Mouse (Mus musculus): ENCODE measurements around the gene Wtap.
A peak's percentile ranks its signal among the peaks of the same experiment; 100 is the strongest.
"Not testable (repeated sequence)": the region's sequence is repeated elsewhere in the genome, so short reads cannot be mapped to it uniquely, and the experiment has no call there.

The Wtap gene

DNA sequence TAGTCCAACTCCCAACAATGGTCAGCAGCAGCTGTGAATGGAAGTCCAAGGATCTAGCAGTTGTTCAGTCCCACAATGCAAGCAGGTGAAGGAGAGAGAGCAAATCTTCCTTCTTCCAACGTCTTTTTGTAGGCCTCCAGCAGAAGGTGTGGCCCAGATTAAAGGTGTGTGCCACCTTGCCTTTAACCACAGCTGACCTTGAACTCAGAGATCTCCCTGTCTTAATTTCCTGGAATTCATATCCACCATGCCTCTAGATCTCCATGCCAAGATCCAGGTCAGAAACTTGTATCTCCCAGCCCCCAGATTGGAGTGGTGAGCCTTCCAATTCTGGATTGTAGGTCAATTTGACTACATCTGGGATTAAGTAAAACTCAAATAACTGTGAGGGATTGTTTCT, at the start of gene Wtap:
Gene Wtap (minus strand): TSS at position 101 of the 400 bp plus-strand sequence.
- no peak for DNase-seq (ENCODE audit: low read depth, low spot score)

DNA sequence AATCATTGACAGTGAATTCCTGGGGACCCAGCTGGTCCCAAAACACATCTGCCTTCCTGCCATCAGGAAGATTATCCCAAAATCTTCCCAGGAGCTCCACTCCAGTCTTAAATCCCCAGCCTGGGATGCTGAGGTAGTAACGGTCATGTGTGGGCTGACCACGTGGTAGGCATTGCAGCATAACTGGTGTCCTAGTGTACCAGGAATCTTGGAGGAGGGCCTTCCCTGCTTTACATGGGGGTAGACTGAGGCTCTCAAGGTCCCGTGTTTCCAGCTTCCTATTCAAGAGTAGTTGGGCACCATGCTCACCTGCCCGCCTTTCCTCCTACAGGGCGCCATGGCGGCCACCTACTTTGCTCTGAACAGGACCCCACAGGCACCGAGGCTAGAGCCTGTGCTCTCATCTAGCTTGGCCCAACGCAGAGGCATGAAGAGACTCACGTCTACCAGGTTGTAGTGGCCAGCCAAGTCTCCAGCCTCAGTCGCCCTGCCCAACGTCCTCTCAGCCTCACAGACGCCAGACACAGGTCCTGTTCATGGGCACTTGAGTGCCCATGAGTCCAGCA, 42.7 kb upstream of the Wtap start:
- DNase-seq (ENCODE audit: low read depth, low spot score) = not testable (repeated sequence)

DNA sequence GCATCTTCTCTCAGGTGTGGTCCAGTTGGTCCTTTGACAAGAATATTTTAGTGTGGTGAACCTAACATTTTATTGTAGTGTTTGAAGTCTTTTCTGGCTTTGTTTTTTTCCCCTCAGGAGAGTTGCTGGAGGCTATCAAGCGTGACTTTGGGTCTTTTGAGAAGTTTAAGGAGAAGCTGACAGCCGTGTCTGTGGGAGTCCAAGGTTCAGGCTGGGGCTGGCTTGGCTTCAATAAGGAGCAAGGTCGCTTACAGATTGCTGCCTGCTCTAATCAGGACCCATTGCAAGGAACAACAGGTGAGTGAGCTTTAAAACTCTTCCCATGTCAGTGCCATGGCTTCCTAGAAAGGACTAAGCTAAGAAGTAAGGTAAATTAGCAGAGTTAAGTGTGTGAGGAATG, 19.3 kb upstream of the Wtap start:
- no peak for DNase-seq (ENCODE audit: low read depth, low spot score)

DNA sequence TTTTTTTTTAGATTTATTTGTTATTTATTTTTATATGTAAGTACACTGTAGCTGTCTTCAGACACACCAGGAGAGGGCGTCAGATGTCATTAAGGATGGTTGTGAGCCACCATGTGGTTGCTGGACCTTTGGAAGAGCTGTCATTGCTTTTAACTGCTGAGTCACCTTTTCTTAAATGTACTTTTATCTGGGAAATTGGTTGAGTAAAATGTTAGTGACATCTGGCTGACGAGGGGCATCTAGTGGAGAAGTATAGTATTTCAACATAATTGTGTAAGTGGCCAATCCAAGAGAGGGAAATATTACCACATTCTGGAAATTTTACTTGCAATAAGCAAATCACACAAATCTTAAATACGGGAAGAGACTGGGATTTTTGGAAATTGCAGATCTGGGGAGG, 15.9 kb upstream of the Wtap start:
- no peak for DNase-seq (ENCODE audit: low read depth, low spot score)

DNA sequence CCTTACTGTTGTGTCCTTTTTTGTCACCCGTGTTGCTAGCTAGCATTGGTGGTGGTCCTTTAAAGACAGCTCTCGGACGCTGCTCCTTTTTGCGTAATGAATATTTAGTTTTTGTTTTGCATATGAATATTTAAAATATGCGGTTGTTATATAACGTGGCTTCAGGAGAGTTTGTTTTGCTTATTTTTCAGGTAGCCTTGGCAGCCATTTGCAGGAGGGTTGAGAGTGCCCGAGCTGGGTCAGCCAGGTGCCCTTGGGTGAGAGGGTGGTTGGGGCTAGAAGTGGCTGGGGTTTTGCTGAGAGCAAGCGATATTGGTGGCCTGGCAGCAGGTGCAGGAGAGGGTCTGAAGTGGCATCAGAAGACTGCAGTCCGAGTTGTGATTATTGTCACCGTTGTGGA, 14.6 kb upstream of the Wtap start:
- no peak for DNase-seq (ENCODE audit: low read depth, low spot score)

DNA sequence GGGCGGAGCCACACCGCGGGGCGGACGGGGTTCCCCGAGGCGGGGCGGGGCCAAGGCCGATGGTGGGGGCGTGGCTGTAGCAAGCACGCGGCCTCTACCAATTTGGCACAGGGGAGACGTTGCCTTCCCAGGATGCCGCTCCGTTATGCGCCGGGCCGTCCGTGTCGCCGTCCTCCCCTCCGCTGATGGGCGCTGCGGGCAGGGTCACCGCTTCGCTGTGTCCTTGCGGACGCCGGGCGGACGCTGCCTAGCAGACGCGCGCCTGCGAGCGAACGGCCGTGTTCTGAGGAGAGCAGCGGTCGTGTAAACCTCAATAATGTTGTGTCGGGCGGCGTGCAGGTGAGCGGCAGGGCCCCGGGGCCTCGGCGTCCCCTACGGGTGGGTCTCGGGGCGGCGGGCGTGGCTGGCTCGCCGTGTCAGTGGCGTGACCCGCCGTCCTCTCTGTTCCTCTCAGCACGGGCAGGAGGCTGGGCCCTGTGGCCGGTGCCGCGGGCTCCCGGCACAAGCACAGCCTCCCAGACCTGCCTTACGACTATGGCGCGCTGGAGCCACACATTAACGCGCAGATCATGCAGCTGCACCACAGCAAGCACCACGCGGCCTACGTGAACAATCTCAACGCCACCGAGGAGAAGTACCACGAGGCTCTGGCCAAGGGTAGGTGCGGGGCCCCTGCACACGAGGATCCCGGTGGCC, 13.9 kb upstream of the Wtap start:
- DNase-seq (ENCODE audit: low read depth, low spot score) = peak; percentile 88

DNA sequence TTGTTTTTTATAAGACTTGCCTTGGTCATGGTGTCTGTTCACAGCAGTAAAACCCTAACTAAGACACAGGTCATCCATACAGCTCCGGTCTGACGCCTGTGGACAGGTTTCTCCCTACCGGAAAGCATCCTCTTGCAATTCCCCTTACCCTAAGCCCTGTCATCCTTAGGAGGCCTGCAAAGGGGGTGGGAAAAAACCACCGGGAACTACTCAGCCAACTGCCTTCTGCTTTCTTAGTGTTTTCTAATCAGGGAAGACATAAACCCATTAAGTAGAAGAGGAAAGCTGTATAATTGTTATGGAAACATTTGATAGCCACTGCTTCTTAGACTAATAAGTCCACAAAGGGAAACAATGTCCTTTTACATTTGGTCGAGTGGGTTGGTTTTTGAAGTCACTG, 13.0 kb upstream of the Wtap start:
- no peak for DNase-seq (ENCODE audit: low read depth, low spot score)

DNA sequence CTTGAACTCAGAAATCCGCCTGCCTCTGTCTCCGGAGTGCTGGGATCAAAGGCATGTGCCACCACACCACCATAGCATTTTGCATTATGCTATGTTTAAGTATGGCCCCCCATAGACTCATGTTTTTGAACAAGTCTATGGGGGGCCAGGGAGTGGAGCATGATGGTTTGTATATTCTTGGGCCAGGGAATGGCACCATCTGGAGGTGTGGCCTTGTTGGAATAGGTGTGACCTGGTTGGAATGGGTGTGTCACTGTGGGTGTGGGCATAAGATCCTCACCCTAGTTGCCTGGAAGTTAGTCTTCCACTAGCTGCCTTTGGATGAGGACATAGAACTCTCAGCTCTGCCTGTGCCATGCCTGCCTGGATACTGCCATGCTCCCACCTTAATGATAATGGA, 12.6 kb upstream of the Wtap start, which contains the start of gene Sod2:
Gene Sod2 (plus strand): TSS at position 301 of the 400 bp plus-strand sequence.
- not testable (repeated sequence) for DNase-seq (ENCODE audit: low read depth, low spot score)

DNA sequence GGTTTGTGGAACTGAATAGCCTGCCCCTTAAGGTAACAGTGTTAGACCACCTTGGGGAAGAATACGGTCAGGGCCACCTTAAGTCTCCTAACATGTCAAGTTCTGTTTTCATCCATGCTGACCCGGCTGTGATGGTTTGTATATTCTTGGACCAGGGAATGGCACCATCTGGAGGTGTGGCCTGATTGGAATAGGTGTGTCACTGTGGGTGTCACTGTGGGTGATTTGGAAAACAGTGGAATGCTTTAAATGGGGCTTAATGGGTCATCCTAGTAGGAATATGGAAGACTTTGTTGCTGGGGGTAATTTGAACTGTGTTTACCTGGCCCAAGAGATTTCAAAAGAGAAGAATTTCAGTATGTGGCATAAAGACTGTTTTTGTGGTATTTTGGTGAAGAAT, 10.5 kb upstream of the Wtap start:
- not testable (repeated sequence) for DNase-seq (ENCODE audit: low read depth, low spot score)

DNA sequence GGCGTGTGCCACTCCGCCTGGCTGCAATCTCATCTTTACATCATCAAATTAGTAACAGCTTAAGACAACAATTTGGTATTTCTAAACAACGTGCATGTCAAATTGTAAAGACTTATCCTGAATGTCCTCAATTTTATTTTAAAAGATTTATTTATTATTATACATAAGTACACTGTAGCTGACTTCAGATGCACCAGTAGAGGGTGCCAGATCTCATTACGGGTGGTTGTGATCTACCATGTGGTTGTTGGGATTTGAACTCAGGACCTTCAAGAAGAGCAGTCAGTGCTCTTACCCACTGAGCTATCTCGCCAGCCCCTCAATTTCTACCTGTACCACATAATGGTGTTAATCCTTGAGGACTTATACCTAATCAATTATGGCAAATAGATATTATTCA, 8.3 kb upstream of the Wtap start:
- DNase-seq (ENCODE audit: low read depth, low spot score) = not testable (repeated sequence)

DNA sequence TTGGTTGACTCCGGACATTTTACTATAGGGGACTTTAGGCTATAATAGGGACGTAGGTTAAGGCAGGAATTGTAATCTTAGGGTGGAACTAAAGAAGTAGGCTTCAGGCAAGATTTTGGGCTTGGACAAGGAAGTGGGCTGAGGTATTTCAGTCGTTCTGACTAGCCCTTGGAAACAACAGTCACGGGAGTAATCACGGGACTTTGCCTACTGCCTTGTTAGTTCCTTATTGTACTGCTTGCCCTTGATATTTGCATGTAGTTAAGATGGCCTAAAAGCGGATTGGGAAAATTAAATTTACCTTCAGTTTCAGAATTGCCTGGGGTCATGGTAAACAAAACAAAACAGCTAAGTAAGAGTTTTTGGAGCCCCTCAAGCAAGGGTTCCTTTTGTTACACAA, 5.1 kb upstream of the Wtap start:
- DNase-seq (ENCODE audit: low read depth, low spot score) = no peak

DNA sequence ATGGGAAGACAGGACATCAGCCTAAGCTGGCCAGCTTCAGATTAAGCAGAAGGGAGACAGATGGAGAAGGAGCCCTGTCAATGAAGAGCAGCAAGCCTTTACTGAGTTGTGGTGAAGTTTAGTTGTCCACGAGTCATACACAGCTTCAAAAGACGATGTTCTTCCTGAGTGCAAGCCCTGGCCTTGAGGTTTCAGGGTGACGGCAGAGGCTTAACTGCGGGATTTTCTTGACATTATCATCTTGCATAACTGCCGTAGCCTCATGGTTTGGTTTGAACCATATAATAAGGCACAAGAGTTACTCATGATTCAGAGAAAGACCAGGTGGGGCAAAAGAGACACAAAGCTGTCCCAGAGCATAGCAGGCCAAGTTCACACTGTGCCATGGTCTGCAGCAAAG, 3.9 kb upstream of the Wtap start:
- no peak for DNase-seq (ENCODE audit: low read depth, low spot score)

DNA sequence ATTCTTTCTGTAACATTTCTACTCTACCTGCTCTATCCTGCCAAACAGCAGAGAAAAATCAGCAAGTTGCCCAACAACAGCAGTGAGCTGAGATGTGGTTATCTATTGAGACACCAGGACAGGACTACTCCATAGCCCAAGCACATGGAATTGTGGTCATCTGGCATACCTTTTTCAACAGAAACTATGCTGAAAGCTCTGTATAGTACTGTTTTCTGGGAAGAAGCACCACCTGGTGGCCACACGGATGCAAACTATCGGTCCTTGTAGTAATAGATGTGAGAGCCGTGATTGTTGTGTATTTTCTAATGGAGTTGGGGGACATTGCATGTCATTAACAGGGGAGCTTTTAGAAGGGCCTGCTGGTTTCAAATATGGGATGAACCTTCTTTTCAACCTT, 2.4 kb upstream of the Wtap start:
- DNase-seq (ENCODE audit: low read depth, low spot score) = no peak

DNA sequence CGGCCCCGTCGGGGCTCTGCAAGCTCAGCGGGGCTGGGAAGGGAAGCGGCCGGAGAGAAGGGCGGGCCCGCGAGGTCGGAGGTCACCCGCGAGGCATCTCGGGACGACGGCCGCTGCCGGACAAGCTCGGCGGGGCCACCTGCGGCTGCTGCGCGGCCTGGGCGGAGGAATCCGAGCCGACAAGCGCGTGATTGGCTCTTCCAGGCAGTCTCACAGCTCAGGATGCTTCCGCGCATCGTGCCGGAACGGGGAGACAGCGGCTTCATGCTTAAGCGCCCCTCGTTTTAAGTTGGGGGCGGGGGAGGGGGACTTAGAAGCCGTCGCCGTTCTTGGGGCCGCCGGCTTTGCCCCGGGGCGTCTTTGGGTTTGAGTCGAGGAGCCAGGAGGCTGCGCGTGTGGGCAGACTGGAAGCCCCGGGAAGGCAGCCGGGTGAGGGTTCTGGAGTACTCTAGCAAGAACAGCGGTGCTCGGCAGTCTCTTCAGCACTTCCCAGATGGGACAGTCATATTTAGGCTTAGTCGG, 1.4 kb downstream of the Wtap start:
- peak; percentile 77 for DNase-seq (ENCODE audit: low read depth, low spot score)

DNA sequence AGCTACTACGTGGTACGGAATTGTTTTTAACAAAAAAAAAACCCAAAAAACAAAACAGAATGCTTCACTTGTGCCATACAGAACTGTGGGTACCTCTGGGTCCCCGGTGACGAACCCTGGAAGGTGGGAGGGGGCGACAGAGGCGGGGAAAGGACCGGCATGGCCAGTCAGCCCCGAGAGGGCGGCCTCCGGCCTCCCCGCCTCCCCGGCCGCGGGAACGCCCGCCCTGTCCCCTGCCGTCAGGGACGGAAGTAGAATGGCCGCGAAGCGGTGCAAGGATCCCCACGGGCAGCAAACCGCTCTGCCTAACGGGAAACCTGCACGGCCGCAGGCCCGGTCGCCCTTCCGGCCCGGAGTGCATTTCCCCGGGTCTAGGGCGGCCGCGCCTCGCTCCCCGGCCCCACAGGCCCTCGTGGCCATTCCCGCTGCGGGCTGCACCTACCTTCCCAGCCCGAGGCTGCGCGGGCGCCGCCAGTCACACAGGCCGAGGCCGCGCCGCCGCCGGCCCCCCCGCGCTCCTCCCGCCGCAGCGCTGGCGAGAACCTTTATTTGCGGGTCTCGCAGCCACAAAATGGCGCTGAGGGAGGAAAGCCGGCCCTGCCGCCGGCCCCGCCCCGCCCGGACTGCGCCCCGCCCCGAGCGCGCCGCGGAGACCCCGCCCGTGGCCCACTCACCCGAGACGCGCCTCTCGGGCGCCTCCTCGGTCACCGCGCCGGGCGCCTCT, 2.2 kb downstream of the Wtap start:
- DNase-seq (ENCODE audit: low read depth, low spot score) = no peak

DNA sequence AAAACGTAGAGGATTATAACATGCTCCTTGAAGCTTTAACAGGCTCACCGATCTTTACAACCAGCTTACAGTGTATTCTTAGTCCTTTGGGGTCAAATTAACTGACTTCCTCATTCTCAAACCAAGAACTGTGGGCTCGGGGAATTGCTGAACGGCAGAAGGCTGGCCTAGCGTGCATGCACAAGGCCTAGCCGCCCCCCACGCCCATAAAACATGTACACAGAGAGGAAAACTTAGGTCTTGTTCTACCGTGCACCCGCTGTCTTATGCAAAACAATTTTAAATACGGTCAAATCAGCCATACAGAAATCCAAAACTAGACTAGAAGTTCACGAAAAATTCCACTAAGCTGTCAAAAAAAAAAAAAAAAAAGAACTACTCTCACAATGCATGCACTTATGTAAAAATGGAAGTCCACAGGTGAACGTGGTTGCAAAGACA, 2.8 kb downstream of the Wtap start:
- no peak for DNase-seq (ENCODE audit: low read depth, low spot score)

DNA sequence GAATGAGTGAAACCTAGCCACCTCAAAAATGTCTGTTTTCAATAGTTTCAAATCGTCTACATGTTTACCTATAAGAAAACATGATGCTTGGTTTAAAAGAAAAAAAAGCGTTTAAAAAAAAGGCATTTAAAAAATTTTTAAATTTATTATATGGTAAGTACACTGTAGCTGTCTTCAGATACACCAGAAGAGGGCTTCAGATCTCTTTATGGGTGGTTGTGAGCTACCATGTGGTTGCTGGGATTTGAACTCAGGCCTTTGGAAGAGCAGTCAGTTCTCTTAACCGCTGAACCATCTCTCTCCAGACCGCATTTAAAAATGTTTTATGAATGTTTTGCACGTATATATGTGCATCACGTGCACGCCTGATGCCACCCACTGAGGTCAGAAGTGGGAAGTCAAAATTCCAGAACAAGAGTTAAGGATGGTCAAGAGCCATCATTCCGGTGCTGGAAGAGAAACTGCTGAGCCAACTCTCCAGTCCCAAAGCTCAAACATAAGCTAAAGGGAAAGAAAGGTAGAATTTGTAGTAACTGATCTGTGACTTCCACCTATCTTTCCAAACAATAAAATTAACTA, 3.3 kb downstream of the Wtap start:
- no peak for DNase-seq (ENCODE audit: low read depth, low spot score)

DNA sequence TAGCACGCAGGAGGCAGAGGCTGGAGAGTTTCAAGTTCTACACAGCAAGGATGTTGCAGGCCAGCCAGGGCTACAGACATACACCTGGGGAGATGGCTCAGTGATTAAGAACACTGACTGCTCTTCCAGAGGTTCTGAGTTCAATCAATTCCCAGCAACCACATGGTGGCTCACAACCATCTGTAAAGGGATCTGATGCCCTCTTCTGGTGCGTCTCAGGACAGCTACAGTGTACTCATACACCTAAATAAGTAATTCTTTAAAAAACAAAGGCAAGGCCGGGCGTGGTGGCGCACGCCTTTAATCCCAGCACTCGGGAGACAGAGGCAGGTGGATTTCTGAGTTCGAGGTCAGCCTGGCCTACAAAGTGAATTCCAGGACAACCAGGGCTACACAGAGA, 5.9 kb downstream of the Wtap start:
- not testable (repeated sequence) for DNase-seq (ENCODE audit: low read depth, low spot score)

DNA sequence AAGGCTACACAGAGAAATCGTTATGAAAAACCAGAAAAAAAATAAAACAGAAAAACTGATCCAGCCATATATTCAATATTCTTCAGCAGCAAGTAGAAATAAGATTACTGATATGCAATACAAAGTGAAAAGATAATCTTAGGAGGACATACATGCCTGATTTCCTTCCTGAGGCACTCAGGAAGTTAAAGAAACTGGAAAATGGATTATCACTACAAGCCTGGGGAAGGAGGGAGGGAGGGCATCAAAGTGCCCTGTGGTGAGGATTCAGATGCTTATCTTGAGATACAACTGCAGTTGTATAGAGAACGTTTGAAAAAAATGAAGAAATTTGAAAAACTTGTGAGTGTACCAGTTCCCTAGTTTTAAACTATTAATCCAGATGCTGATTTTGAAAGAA, 10.0 kb downstream of the Wtap start:
- DNase-seq (ENCODE audit: low read depth, low spot score) = no peak

DNA sequence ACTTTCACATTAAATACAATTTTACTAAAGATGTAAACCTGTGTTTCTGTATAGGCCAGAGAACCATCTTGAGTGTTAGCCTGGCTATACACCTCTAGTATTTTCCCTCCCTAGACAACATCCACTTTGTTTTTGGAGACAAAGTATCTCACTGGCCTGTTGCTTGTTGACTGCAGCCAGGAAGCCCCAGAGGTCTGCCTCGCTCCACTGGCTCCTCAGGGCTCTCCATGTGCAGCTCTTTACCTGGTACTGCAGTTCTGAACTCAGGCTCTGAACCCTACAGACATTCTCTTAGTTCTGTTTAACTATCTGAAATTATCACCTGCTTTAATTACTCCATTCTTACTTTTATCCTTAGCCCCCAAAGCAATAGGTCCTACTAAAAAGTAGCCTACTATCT, 15.4 kb downstream of the Wtap start:
- no peak for DNase-seq (ENCODE audit: low read depth, low spot score)

DNA sequence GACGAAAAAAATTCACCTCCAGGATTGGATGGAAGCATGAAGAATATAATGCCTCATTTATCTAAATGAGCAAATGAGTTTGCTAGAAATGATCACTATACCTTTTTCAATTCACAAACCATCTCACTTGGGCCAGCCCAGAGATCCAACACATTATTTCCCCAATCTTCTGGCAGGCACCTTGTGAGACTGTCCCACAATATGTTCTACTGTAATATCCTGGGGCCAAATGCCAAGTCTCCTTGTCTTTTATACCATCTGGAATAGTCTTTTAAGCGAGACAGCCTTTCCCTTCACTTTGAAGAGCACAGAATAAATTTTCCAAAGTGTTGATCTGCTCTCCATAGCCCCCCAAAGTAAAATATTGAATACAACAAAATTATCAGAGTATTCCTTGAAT, 20.1 kb downstream of the Wtap start:
- DNase-seq (ENCODE audit: low read depth, low spot score) = no peak

DNA sequence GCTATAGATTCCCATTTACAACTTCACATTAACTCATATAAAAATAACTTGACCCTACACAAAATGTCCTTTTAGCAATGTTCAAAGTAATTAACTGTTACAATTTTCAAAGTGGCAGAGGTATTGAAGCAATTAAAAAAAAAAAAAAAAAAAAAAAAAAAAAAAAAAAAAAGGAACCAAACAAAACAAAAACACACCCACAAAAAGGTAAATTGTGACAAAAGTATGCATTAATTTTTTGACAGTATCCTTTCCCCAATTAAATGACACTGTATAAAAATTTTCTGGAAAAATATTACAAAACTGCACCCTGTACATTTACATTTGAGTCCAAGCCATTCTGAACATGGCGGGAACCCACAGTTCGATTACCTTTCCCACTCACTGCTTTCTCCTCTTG, 26.8 kb downstream of the Wtap start:
- DNase-seq (ENCODE audit: low read depth, low spot score) = no peak

All from WW6 (cell line).